ENCODE assay signal across 8 mouse cellular contexts in the genomic region with DNA sequence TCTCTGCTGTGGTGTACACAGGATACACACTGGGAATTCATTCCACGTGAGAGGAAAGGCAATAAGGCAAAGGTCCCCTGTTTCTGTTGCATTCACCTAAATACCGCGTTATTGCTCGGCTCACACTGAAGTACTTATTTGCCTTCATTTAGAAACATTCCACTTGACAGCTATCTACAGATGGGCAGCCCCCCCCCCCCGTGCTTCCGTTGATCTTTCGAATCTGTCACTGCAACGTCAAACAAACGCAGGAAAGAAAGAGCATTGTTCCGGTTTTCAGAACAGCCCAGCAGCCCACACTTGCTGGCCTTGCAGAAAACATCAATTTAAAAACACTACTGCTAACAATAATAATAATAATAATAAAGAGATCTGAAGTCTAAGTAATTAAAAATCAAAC. TPM values are rescaled to one million over a fixed set of nuclear protein-coding genes. Genes with fewer than 3 reads are reported as not detected.
DNase-seq lines count a peak whose midpoint lies in the region; ATAC-seq and TF ChIP-seq lines count a peak whose summit lies in the region.

No protein-coding gene starts in this region.

- peaks cover 11% of the 10 kb centered on the region for H3K27me3 ChIP-seq in lung, embryonic 15.5 days
- H3K27me3 ChIP-seq in forebrain, embryonic 16.5 days (replicated peaks; ENCODE audit: control insufficient read depth, insufficient read depth, low read length) = no peaks in the 10 kb centered on the region; the same call in 1 of the 2 replicates
- no peaks in the 10 kb centered on the region for H3K27me3 ChIP-seq in limb, embryonic 14.5 days (ENCODE audit: control insufficient read depth, insufficient read depth, low read length)
- peaks cover 4% of the 10 kb centered on the region; the same call in 1 of the 2 replicates for H3K27me3 ChIP-seq in neural tube, embryonic 13.5 days

- no peak for DNase-seq in lung, adult 18-20 months
- DNase-seq in limb, embryonic 14.5 days (ENCODE audit: low spot score) = no peak
- no peak for DNase-seq in frontal cortex, postnatal 25 days (ENCODE audit: low spot score in 2 of 2)
- DNase-seq in spleen, postnatal 10 days (ENCODE audit: low spot score in 2 of 2) = no peak
- DNase-seq in cerebellum, adult 11-12 months = no peak

- no peak overlapping the region for H3K9ac ChIP-seq in lung, embryonic 15.5 days
- 0 out of 2 replicates have a peak overlapping the region, but pooled peaks have one; percentile 32 for H3K9ac ChIP-seq in forebrain, embryonic 16.5 days (replicated peaks; ENCODE audit: low read depth, low read length)
- H3K9ac ChIP-seq in limb, embryonic 14.5 days (ENCODE audit: low read depth, low read length, severe bottlenecking) = peak overlapping the region; percentile 38; the same call in 1 of the 2 replicates
- peak overlapping the region; percentile 9; the same call in 1 of the 2 replicates for H3K9ac ChIP-seq in neural tube, embryonic 13.5 days

- no peaks in the 10 kb centered on the region for H3K9me3 ChIP-seq in lung, embryonic 15.5 days
- H3K9me3 ChIP-seq in forebrain, embryonic 16.5 days (ENCODE audit: control insufficient read depth, low read length) = no peaks in the 10 kb centered on the region
- no peaks in the 10 kb centered on the region for H3K9me3 ChIP-seq in limb, embryonic 14.5 days (ENCODE audit: control insufficient read depth, low read length)
- H3K9me3 ChIP-seq in neural tube, embryonic 13.5 days = no peaks in the 10 kb centered on the region

- WGBS in lung, embryonic 15.5 days = 11% methylated on average over 10 of the region's 10 CpGs
- 17% methylated on average over 10 of the region's 10 CpGs for WGBS in forebrain, embryonic 16.5 days
- WGBS in limb, embryonic 14.5 days = 37% methylated on average over 10 of the region's 10 CpGs
- WGBS in neural tube, embryonic 13.5 days = 26% methylated on average over 10 of the region's 10 CpGs

- H3K4me1 ChIP-seq in lung, embryonic 15.5 days = peaks cover 10% of the 10 kb centered on the region; the same call in 1 of the 2 replicates
- H3K4me1 ChIP-seq in forebrain, embryonic 16.5 days (replicated peaks; ENCODE audit: control insufficient read depth, insufficient read depth, low read length) = peaks cover 9% of the 10 kb centered on the region
- no peaks in the 10 kb centered on the region; the same call in 1 of the 2 replicates for H3K4me1 ChIP-seq in limb, embryonic 14.5 days (ENCODE audit: control insufficient read depth, insufficient read depth, low read length)
- H3K4me1 ChIP-seq in neural tube, embryonic 13.5 days (replicated peaks) = peaks cover 33% of the 10 kb centered on the region

- TF ChIP-seq POLR2A in limb, embryonic 14.5 days (IDR thresholded peaks at IDR 0.05; ENCODE audit: borderline replicate concordance, extremely low read depth, insufficient read depth, insufficient read length) = no peak

- no peak overlapping the region for H3K27ac ChIP-seq in lung, embryonic 15.5 days
- H3K27ac ChIP-seq in forebrain, embryonic 16.5 days (ENCODE audit: low read length) = 0 out of 2 replicates have a peak overlapping the region, but pooled peaks have one; percentile 23
- H3K27ac ChIP-seq in limb, embryonic 14.5 days (replicated peaks; ENCODE audit: low read depth, low read length) = no peak overlapping the region
- no peak overlapping the region for H3K27ac ChIP-seq in neural tube, embryonic 13.5 days (replicated peaks)

- H3K4me2 ChIP-seq in lung, embryonic 15.5 days = peak overlapping the region; percentile 49
- peak overlapping the region; percentile 45 for H3K4me2 ChIP-seq in forebrain, embryonic 16.5 days (ENCODE audit: low read length)
- H3K4me2 ChIP-seq in limb, embryonic 14.5 days (replicated peaks; ENCODE audit: low read depth, low read length, severe bottlenecking) = peak overlapping the region; percentile 78
- peak overlapping the region; percentile 89 for H3K4me2 ChIP-seq in neural tube, embryonic 13.5 days

- peak overlapping the region; percentile 24 for H3K4me3 ChIP-seq in lung, embryonic 15.5 days
- H3K4me3 ChIP-seq in forebrain, embryonic 16.5 days (replicated peaks; ENCODE audit: low read length) = peak overlapping the region; percentile 40
- H3K4me3 ChIP-seq in limb, embryonic 14.5 days (replicated peaks; ENCODE audit: low read length) = peak overlapping the region; percentile 80
- peak overlapping the region; percentile 81 for H3K4me3 ChIP-seq in neural tube, embryonic 13.5 days

- no peaks in the 10 kb centered on the region for H3K36me3 ChIP-seq in lung, embryonic 15.5 days
- H3K36me3 ChIP-seq in forebrain, embryonic 16.5 days (ENCODE audit: control insufficient read depth, insufficient read depth) = no peaks in the 10 kb centered on the region
- H3K36me3 ChIP-seq in limb, embryonic 14.5 days (ENCODE audit: control insufficient read depth, insufficient read depth, low read length) = no peaks in the 10 kb centered on the region
- no peaks in the 10 kb centered on the region for H3K36me3 ChIP-seq in neural tube, embryonic 13.5 days

- no peak for ATAC-seq in lung, embryonic 15.5 days (ENCODE audit: borderline replicate concordance, extremely low read depth, low FRiP score, low TSS enrichment)
- no peak for ATAC-seq in forebrain, embryonic 16.5 days
- no peak for ATAC-seq in limb, embryonic 14.5 days (ENCODE audit: low FRiP score, low read depth)
- ATAC-seq in neural tube, embryonic 13.5 days (ENCODE audit: low read depth) = no peak

RNA-seq across cellular contexts. Expression of a gene that starts 2.6 kb away (rescaled TPM):
- polyA plus RNA-seq in lung, embryonic 15.5 days (2015; fragmentation: Nextera tagmentation; extraction: Ambion mirVana) = 5.7 and 6.9 TPM in 2 replicates
- 17.5 and 24.9 TPM in 2 replicates for polyA plus RNA-seq in forebrain, embryonic 16.5 days (2015; fragmentation: Nextera tagmentation; extraction: Ambion mirVana)
- polyA plus RNA-seq in limb, embryonic 14.5 days (2012; rRNA removed) = 114 and 148 TPM in 2 replicates
- polyA plus RNA-seq in limb, embryonic 14.5 days (2014; fragmentation: Nextera tagmentation; extraction: Ambion mirVana) = 81.4 and 84.3 TPM in 2 replicates
- polyA plus RNA-seq in neural tube, embryonic 13.5 days (2015; fragmentation: Nextera tagmentation; extraction: Ambion mirVana) = 10.8 and 11.1 TPM in 2 replicates

Comparison
In these comparisons a context has a peak if more than half of its experiments do, and no peak if none do; other contexts are left out.
1. H3K4me3 ChIP-seq: peak in every context shown above with its lines; median percentile 81 in neural tube, embryonic 13.5 days; 80 in limb, embryonic 14.5 days; 40 in forebrain, embryonic 16.5 days; 24 in lung, embryonic 15.5 days.